Mouse (Mus musculus): Measurements from ENCODE around the gene Dclre1c. TPM values are rescaled to one million over a fixed set of nuclear protein-coding genes. Genes with fewer than 3 reads are reported as not detected.
"Not testable (repeated sequence)": the region's sequence is repeated elsewhere in the genome, so short reads cannot be mapped to it uniquely, and the experiment has no call there.

Gene Dclre1c
- polyA plus RNA-seq (2015; fragmentation: Nextera tagmentation; extraction: Ambion mirVana), result 6.4 and 6.6 TPM in 2 replicates

- no peaks in the 10 kb centered on the region for H3K9me3 ChIP-seq
- no peak within 1 kb of the TSS for H3K27ac ChIP-seq
- H3K4me3 ChIP-seq (replicated peaks), result peak within 1 kb of the TSS; percentile 73
- no peaks in the 10 kb centered on the region for H3K27me3 ChIP-seq (replicated peaks)
- H3K4me2 ChIP-seq, result peak within 1 kb of the TSS; percentile 94
- H3K36me3 ChIP-seq, result no peaks in the 10 kb centered on the region; the same call in 1 of the 2 replicates
- ATAC-seq (ENCODE audit: insufficient read depth, low FRiP score, low read depth), result peak; percentile 97
- 1% methylated on average over 29 of the region's 29 CpGs for WGBS
- 0 out of 2 replicates have a peak, but pooled peaks cover 6% of the 10 kb centered on the region for H3K4me1 ChIP-seq
- H3K9ac ChIP-seq, result peak within 1 kb of the TSS; percentile 37
These were observed at the start of gene Dclre1c for GRCm38 (mm10) chr2:3423841-3424578. TSS of gene Dclre1c (plus strand) at chr2:3424131.

GRCm38 (mm10) chr2:3387105-3387860 is 36.6 kb upstream of the Dclre1c start:
- Histone ChIP-seq H3K4me3 (replicated peaks) (no peak overlapping the region), H3K27ac (no peak overlapping the region), H3K9me3 (no peaks in the 10 kb centered on the region), H3K36me3 (no peaks in the 10 kb centered on the region), H3K4me1 (no peaks in the 10 kb centered on the region), H3K4me2 (no peak overlapping the region), H3K27me3 (replicated peaks) (no peaks in the 10 kb centered on the region), H3K9ac (no peak overlapping the region)
- ATAC-seq (ENCODE audit: insufficient read depth, low FRiP score, low read depth), result no peak
- WGBS, result 82% methylated on average over 6 of the region's 6 CpGs

- H3K4me1 ChIP-seq, result no peaks in the 10 kb centered on the region
- no peaks in the 10 kb centered on the region for H3K36me3 ChIP-seq
- H3K27ac ChIP-seq, result no peak overlapping the region
- H3K9ac ChIP-seq, result no peak overlapping the region
- no peak for ATAC-seq (ENCODE audit: insufficient read depth, low FRiP score, low read depth)
- H3K9me3 ChIP-seq, result no peaks in the 10 kb centered on the region
- H3K4me3 ChIP-seq (replicated peaks), result no peak overlapping the region
- 75% methylated on average over 2 of the region's 2 CpGs for WGBS
- H3K4me2 ChIP-seq, result no peak overlapping the region
- no peaks in the 10 kb centered on the region for H3K27me3 ChIP-seq (replicated peaks)
These were observed 32.0 kb upstream of the Dclre1c start for GRCm38 (mm10) chr2:3391945-3392344.

DNA sequence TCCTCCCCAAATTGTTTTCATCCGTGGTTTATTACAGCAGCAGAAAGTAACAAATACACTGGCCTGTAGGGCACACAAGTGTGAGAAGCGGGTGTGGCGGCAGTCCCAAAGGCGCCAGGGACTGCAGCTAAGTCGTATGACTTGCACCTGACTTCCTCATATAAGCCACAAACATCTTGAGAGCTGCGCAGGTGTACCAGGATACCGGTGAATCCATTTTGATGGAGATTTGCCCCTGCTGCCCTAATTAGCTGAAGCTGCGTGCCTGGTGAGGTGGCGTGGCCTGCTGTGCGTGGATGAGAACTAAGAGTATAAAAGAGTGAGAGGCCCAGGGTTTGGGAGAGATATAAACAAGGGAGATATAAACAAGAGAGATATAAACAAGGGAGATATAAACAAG is 26.8 kb upstream of the Dclre1c start, which contains the start of gene Olah:
TSS of gene Olah (minus strand) at position 101 of the 400 bp plus-strand sequence.
- not testable (repeated sequence) for H3K27ac ChIP-seq; H3K27me3 ChIP-seq (replicated peaks); H3K9me3 ChIP-seq; ATAC-seq (ENCODE audit: insufficient read depth, low FRiP score, low read depth); H3K36me3 ChIP-seq; H3K9ac ChIP-seq; H3K4me2 ChIP-seq; H3K4me1 ChIP-seq; H3K4me3 ChIP-seq (replicated peaks)
- 63% methylated on average over 10 of the region's 10 CpGs for WGBS

DNA sequence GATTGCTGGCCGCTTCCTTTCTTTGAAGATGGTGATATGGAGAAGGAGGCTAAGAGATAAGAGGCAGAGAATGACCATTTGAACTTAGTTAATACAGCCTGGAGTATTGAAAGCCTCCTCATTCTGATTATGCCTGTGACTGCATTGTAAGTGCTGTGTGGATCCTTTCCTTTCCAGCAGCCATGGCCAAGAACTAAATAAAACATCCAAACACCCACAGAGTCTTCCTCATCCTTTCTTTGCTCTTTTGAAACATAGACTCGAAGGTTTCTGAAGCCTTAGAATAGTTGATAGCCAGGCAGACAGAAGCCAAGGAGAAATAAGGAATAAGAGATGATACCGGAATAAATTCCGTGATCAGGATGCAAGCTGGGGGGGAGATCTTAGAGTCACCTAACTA is 17.9 kb upstream of the Dclre1c start:
- Histone ChIP-seq H3K27ac (no peak overlapping the region), H3K27me3 (replicated peaks) (no peaks in the 10 kb centered on the region), H3K4me1 (no peaks in the 10 kb centered on the region), H3K4me3 (replicated peaks) (no peak overlapping the region), H3K36me3 (no peaks in the 10 kb centered on the region), H3K4me2 (no peak overlapping the region), H3K9ac (no peak overlapping the region), H3K9me3 (no peaks in the 10 kb centered on the region)
- no peak for ATAC-seq (ENCODE audit: insufficient read depth, low FRiP score, low read depth)
- WGBS, result 81% methylated on average over 4 of the region's 4 CpGs

DNA sequence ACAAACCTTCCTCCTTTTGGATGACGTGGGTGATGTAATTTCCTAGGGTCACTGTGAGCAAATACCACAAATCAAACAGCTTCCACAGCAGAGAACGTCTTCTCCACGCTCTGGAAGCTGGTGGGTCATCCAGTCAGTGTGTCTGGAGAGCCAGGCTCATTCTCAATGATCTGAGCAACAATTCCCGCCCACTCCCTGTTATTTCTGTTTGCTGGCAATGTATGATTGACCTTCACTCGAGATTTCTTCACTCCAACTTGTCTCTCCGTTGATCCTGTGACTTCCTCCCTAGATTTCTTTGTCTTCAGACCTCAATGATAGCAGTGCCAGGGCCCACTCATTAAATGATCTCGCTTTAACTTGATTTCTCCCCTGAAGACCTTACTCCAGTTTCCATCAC is 16.2 kb upstream of the Dclre1c start:
- 65% methylated on average over 7 of the region's 7 CpGs for WGBS
- no peak overlapping the region for H3K4me2 ChIP-seq
- no peaks in the 10 kb centered on the region for H3K36me3 ChIP-seq
- no peaks in the 10 kb centered on the region for H3K27me3 ChIP-seq (replicated peaks)
- no peak overlapping the region for H3K27ac ChIP-seq
- H3K9me3 ChIP-seq, result no peaks in the 10 kb centered on the region
- ATAC-seq (ENCODE audit: insufficient read depth, low FRiP score, low read depth), result no peak
- no peaks in the 10 kb centered on the region for H3K4me1 ChIP-seq
- H3K4me3 ChIP-seq (replicated peaks), result no peak overlapping the region
- H3K9ac ChIP-seq, result no peak overlapping the region

- Histone ChIP-seq H3K36me3 (no peaks in the 10 kb centered on the region), H3K27ac (no peak overlapping the region), H3K4me3 (replicated peaks) (no peak overlapping the region), H3K9me3 (no peaks in the 10 kb centered on the region), H3K27me3 (replicated peaks) (no peaks in the 10 kb centered on the region), H3K4me2 (no peak overlapping the region), H3K4me1 (0 out of 2 replicates have a peak, but pooled peaks cover 4% of the 10 kb centered on the region), H3K9ac (no peak overlapping the region)
- ATAC-seq (ENCODE audit: insufficient read depth, low FRiP score, low read depth), result no peak
- WGBS, result 46% methylated on average over 4 of the region's 4 CpGs
These were observed 9.7 kb upstream of the Dclre1c start for GRCm38 (mm10) chr2:3414241-3414640.

DNA sequence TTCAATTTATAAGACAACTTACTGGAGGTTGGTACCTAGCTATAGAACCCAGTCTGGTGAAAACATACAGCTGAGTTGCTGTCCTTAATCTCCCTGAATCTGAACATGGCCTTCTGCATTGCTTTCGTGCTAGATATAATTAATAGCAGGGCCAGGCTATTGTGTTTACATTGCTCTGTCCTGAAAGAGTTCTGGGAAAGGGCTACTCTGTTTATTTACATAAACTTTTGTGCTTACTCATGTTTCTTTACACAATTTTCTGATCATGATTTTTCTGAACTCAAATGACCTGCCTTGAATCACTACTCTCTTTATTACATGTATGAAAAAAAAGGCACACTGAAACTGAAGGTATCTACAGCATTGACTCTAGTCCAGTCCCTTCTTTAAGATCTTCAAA is 8.3 kb upstream of the Dclre1c start:
- no peak overlapping the region for H3K9ac ChIP-seq
- ATAC-seq (ENCODE audit: insufficient read depth, low FRiP score, low read depth), result no peak
- 15% methylated on average over 1 of the region's 1 CpGs for WGBS

DNA sequence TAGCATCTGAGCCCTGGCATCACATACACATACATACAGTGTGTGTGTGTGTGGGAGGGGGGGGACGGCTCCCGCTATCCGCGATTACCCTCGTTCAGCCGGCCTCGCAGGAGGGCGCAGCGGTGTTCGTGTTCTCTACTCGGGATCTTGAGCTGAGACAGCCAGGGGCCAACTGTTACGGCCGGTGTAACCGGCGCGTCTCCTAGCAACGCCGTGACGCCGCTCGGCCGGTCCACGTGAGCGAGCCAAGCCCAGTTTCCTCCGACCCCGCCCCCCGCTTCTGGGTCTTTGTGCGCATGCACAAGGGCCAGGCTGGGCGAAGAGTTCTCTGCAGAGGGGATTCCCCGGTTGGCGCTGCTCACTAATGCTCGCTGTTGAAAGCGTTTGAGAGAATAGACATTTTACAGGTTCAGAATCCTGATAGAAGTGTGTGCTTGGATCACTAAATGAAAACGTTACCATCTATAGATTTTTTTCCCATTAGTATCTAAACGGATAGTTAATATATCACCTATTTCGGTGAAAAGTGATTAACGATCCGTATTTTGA is 5.0 kb upstream of the Dclre1c start:
- no peak overlapping the region for H3K9ac ChIP-seq
- H3K36me3 ChIP-seq, result no peaks in the 10 kb centered on the region
- H3K4me3 ChIP-seq (replicated peaks), result peak overlapping the region; percentile 54
- peak overlapping the region; percentile 82 for H3K4me2 ChIP-seq
- no peaks in the 10 kb centered on the region for H3K9me3 ChIP-seq
- WGBS, result under 1% methylated on average over 38 of the region's 38 CpGs
- no peaks in the 10 kb centered on the region for H3K27me3 ChIP-seq (replicated peaks)
- H3K4me1 ChIP-seq, result 0 out of 2 replicates have a peak, but pooled peaks cover 4% of the 10 kb centered on the region
- H3K27ac ChIP-seq, result no peak overlapping the region
- ATAC-seq (ENCODE audit: insufficient read depth, low FRiP score, low read depth), result peak; percentile 96

More for the DNA sequence above, 8.3 kb upstream of the Dclre1c start:
- no peaks in the 10 kb centered on the region for H3K9me3 ChIP-seq
- H3K4me1 ChIP-seq, result 0 out of 2 replicates have a peak, but pooled peaks cover 4% of the 10 kb centered on the region
- H3K4me3 ChIP-seq (replicated peaks), result no peak overlapping the region
- H3K4me2 ChIP-seq, result no peak overlapping the region
- no peaks in the 10 kb centered on the region for H3K36me3 ChIP-seq
- H3K27me3 ChIP-seq (replicated peaks), result no peaks in the 10 kb centered on the region
- no peak overlapping the region for H3K27ac ChIP-seq

DNA sequence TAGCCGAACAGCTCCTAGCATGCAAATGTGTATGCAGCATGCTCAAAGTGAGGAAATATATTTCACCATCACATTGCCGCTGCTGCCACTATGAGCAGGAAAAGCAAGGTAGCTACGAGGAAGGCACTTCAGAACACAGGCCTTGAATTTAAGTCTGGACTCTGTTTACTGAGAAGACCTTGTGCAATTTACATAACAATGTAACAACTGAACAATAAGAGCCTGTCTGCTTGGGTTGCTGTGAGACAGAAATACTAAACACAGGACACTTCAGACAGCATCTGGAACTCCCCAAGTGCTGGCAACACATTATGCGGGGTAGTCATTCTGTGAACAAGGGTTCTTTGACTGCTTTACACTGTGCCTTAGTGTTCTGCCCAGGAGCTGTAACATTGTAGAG is 3.8 kb upstream of the Dclre1c start:
- Histone ChIP-seq H3K9ac (no peak overlapping the region), H3K9me3 (no peaks in the 10 kb centered on the region), H3K27me3 (replicated peaks) (no peaks in the 10 kb centered on the region), H3K4me1 (0 out of 2 replicates have a peak, but pooled peaks cover 10% of the 10 kb centered on the region), H3K27ac (no peak overlapping the region), H3K4me3 (replicated peaks) (no peak overlapping the region), H3K36me3 (no peaks in the 10 kb centered on the region), H3K4me2 (no peak overlapping the region)
- 66% methylated on average over 4 of the region's 4 CpGs for WGBS
- ATAC-seq (ENCODE audit: insufficient read depth, low FRiP score, low read depth), result no peak

DNA sequence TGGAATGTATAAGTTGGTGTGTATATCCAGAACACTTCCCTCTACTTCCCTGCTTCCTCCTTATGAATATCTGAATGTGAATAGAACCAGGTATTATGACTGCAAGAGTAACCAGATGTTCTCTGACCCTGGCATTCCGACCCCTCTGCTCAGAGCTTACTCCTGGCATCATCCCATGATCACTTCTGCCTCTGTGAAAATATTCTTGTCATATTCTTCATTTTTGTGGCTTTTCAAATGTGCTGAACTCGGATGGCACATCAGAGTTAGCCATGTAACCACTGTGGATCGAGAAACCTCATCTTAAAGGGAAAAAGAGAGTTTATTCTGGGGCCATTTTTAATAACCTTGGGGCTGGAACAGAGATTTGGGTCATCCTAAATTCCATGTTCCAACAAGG is 1.4 kb upstream of the Dclre1c start, which contains the start of gene Meig1:
TSS of gene Meig1 (minus strand) at position 101 of the 400 bp plus-strand sequence.
- H3K9me3 ChIP-seq, result no peaks in the 10 kb centered on the region
- H3K36me3 ChIP-seq, result no peaks in the 10 kb centered on the region; the same call in 1 of the 2 replicates
- WGBS, result 73% methylated on average over 3 of the region's 3 CpGs
- H3K9ac ChIP-seq, result no peak within 1 kb of the TSS
- H3K4me2 ChIP-seq, result peak within 1 kb of the TSS; percentile 94; the same call in 1 of the 2 replicates
- no peaks in the 10 kb centered on the region for H3K27me3 ChIP-seq (replicated peaks)
- H3K27ac ChIP-seq, result no peak within 1 kb of the TSS
- ATAC-seq (ENCODE audit: insufficient read depth, low FRiP score, low read depth), result no peak
- 0 out of 2 replicates have a peak, but pooled peaks cover 10% of the 10 kb centered on the region for H3K4me1 ChIP-seq
- H3K4me3 ChIP-seq (replicated peaks), result no peak within 1 kb of the TSS

- Histone ChIP-seq H3K9me3 (no peaks in the 10 kb centered on the region), H3K27ac (no peak overlapping the region), H3K4me1 (0 out of 2 replicates have a peak, but pooled peaks cover 6% of the 10 kb centered on the region), H3K4me2 (peak overlapping the region; percentile 94), H3K27me3 (replicated peaks) (no peaks in the 10 kb centered on the region), H3K36me3 (no peaks in the 10 kb centered on the region; the same call in 1 of the 2 replicates), H3K4me3 (replicated peaks) (peak overlapping the region; percentile 73), H3K9ac (peak overlapping the region; percentile 37)
- 3% methylated on average over 10 of the region's 10 CpGs for WGBS
- ATAC-seq (ENCODE audit: insufficient read depth, low FRiP score, low read depth), result no peak
These were observed 614 bp downstream of the Dclre1c start for GRCm38 (mm10) chr2:3424579-3424910.
